Mouse (Mus musculus) forelimb bud, embryonic 11.5 days (tissue): ENCODE measurements around the gene Xlr3a.
A peak's percentile ranks its signal among the peaks of the same experiment; 100 is the strongest.
"Not testable (repeated sequence)": the region's sequence is repeated elsewhere in the genome, so short reads cannot be mapped to it uniquely, and the experiment has no call there.

ENCODE experiments used
- DNase-seq: peaks from one replicate; pipeline ENCODE4 v3.0.0-alpha.2; 2012; ENCODE audit warnings: low read depth, low spot score

Gene Xlr3a

DNA sequence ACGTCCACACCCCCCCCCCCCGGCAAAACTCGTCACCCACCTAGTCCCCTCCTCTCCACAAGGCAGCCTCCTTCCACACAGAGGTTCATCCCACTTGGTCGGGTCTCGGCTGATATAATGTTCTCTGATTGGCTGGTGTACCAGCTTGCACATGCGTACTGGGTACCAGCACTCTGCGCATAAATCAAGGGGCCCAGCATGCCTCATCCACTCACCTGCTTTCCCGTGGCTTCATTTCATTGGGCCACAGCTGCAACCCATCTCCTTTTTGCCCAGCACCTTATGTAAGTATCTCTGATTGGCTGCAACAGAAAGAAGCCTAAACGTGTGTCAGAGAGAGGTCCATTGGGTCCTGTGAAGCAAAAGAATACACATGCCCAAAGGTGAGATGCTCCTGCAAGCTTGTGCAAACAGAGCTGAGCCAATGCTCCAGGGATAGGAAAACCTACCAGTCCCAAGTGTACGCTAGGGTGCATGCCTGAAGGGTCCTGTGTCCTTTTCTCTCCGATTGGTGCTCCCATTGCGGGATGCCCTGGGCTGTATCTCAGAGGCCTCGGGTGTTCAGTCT lies at the start of gene Xlr3a:
TSS of gene Xlr3a (minus strand) at position 155 of the 568 bp plus-strand sequence.
- DNase-seq, result not testable (repeated sequence)

DNA sequence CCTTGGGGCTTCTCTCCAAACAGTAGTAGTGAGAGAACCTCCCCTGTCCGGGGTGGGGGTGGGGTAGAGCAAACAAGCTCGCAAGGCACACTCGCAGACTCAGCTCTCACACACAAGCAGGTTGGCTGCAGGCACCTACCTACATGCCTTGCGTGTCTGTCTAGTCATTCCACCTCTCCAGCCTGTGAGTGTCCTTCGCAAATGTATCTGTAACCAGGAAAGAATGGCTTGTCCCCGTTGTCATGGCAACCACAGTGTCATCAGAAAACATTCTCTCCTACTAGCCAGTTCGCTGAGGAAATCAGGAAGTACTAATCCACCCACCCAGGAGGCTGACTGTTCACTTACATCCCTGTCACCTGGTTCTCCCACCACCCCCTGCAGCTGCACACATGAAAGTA lies 46.3 kb upstream of the Xlr3a start:
- not testable (repeated sequence) for DNase-seq

DNA sequence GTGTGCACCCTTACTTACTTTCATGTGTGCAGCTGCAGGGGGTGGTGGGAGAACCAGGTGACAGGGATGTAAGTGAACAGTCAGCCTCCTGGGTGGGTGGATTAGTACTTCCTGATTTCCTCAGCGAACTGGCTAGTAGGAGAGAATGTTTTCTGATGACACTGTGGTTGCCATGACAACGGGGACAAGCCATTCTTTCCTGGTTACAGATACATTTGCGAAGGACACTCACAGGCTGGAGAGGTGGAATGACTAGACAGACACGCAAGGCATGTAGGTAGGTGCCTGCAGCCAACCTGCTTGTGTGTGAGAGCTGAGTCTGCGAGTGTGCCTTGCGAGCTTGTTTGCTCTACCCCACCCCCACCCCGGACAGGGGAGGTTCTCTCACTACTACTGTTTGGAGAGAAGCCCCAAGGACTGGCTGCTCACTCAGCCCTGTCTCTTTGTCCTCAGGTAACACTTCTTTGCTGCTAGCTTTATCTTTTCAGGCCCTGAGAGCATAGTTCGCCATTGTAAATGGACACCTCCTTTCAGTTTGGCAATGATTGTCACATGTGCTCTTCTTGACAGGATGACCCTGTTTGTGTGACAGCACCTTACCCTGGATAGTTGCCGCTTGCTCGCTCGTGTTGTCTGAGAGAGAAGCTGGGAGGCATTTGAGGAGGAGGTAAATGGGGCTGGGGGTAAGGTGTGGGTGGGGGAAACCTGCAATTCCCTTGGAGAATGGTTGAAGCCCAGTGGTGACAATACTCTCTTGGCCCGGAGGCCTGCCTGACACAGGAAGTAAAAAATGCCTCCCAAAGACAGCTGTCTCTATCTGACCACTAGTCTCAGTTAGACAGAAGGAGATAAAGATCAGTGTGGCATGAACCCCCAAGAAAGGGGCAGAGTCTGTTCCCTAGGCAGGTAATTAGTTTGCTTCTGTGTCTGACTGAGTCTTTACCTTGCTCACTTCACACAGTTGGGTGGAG lies 26.2 kb upstream of the Xlr3a start:
- DNase-seq, result not testable (repeated sequence)

DNA sequence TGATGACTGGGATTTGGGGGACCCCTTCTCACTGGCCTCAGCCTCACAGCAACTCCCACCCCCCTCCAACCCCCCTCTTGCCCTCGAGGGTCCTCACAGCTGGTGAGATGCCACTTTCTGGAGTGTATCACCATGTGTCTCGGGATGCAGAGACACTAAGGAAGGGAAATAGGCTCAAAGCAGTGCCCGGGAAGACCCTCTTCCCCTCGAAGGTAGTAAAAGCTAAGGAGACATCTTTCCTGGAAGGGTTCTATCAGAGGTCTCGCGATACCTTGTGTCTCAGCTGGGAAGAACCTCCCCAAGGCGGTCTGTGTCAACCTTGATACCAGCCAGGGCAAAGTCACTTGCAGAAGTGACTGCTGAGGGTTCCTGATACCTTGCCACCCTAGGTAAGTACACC lies 19.9 kb upstream of the Xlr3a start, which contains the start of gene Gm14685:
TSS of gene Gm14685 (plus strand) at position 301 of the 400 bp plus-strand sequence.
- DNase-seq, result not testable (repeated sequence)

DNA sequence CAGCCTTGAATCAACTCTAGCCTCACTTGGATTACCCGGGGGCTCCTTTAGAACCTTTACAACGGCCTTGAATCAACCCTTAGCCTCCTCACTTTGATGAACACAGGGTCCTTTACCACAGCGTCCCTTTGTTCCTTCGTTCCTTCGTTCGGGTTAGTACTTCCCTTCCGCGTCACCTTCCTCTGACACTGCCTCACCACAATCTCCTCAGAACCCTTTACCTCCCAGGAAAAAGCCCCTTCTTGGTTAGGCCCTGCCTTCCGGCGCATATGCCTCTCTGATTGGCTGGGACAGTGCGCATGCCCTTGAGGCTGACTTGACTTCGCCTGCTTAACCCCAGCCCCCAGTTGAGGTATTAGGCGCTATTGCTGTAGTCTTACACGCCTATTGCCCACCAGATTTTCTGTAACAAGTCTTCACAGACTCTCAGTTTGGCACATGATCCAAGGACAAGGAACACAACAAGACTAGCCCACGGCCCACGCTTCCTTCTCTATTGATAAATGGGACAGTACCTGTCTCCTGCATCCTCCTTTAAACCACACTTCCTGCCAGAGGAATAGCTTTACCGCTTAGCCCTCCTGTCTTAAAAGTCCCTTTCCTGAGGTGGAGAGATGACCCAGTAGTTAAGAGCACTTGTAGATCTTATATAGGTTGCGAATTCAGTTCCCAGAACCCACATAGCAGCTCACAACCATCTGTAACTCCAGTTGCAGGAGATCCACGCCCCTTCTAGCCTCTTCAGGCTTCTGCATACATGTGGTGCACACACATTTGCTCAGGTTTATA lies 14.4 kb downstream of the Xlr3a start, which contains the start of gene Xlr4a:
TSS of gene Xlr4a (minus strand) at position 212 of the 789 bp plus-strand sequence.
- DNase-seq, result not testable (repeated sequence)

DNA sequence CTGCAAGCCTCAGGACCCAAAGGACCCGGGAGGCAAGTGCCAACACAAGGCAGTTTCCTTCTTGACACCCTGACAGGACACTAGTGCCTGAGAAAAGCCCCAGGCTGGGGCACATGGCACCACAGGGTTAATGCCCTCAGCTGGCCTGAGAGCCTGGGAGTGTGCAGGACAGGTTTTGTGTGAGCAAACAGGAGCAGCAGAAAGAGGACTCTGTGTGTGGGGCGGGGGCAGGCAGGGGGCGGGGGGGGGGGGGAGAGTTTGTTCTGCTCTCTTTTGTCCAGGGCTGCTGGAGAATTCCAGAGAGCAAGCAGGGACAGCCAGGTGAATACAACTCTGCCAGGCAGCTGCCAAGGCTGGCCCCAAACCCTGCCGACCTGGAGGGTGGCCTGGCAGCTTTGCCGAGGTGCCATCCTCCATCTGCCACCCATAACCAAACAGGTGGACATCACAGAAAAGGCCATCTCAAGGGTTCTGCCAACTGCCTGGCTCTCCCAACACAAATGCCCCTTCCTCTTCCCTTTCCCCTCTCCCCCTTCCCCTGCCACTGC lies 30.1 kb downstream of the Xlr3a start:
- DNase-seq, result not testable (repeated sequence)

DNA sequence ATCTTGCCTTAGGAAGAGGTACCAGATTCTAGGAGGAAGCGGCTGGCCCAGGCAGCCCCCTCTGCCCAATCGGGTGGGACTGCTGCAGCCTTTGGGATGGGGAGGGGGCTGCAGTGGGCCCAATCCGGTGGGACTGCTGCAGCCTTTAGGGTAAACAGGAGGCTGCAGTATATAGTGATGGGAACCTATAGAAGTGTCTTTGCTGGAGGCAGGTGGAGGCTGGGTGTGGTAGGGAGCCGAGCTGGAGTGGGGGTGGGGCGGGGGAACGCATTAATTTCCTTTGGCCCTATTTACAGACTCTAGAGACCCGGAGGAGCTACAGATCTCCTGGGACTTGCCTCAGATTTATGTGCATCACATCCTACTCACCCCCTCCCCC lies 32.5 kb downstream of the Xlr3a start, which contains the start of gene Pnma3:
TSS of gene Pnma3 (plus strand) at position 373 of the 379 bp plus-strand sequence.
- no peak for DNase-seq

DNA sequence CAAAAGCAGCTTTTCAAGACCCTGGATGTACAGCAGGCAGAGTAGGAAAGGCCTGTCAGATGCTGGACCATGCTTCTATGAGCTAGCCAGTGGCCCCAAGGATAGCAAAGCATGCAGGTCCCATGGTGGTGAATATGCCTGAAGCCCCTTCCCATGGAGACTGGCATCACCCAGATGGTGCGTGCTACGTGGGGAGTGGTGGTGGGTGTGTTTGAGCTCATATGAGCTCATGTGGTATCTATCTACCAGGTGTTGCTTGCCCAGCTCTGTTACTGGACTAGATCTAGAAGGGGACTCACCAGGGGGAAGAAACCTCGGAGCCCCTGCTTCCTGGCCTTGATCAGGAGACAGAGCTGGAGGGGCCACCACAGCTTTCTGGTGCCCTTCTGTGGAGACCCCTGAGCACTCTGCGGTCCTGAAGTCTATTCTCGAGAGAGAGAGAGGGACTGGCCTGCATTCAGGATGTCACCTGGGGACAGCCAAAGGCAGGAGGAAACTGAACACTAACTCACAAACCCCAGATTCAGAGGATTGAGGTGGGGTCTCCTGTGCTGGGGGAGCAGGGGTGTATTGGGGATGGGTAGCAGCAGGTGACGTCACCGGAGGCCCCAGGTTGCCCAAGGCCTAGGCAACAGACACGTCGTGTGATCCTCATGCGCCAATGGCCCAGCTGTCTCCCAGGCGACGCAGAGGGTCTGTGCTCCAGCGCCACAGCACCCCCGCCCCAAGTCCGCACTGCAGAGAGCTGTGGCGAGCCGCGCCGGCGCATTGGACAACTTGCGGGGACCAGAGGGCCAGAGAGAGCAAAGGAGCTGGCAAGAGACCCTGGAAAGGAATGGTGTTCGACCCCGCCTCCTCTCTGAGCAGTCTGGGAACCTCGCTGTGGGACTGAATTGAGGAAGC lies 33.1 kb downstream of the Xlr3a start:
- peak; percentile 9 for DNase-seq

DNA sequence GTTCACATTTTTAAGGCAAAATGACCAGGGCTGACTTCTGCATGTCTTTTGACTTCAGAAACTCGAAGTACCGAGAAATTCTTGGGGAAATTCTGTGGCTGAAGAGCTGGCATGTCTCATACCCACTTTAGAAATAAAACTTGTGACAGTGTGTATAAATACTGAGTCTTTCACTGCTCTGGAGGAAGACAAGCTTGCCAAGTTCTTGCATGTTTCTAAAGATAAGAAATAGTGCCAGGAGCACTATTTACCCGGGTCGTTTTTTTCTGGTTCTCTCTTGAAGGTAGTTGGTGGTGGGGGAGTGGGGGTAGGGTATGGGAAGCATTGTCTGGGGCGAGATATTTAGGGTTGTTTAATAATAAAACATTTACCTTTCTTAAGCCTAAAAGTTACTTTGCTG lies 34.6 kb downstream of the Xlr3a start:
- no peak for DNase-seq

DNA sequence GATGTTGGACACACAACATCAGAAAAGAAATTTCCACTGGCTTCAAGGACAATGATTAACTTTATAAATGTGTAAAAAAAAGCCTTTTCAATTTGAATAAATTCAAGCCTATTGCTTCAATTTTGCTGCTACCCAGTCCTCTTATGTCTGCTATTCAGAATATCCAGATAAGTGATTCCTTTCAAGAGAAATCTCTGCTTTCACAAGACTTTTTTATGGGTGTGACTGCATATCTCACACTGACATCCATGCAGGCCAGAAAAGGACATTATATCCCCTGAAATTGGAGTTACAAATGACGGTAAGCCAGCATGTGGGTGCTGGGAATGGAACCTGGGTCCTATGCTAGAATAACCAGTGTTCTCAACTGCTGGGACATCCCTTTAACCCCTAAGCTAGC lies 35.4 kb downstream of the Xlr3a start:
- no peak for DNase-seq

DNA sequence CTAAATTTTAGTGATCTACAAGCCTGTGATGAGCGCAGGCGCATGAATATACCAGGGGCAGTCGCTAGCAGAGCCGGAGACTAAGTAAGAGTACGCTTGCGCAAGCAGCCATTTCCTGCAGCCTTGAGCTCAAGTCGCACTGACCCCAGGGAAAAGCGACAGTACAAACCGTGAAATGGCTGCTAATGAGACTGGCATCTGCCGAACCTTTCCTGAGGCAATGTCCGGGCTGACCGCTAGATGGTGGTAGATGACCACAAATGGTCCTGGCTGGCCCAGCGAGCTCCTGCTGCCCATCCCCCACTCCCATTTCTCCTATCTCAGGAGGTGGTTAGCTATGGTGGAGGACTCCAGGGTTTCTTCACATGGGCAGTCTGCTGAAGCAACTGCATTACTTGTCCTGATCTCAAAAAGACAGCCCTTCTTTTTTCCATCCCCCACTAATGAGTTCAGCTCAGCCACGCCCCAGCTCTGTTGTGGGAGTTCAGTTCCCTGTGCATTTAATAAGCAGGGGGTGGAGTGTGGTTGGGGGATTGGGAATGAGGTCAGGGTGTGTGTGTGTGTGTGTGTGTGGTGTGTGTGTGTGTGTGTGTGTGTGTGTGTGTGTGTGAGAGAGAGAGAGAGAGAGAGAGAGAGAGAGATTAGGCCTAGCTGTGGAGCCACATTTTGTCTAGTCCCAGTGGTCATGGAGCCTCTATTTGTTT lies 42.9 kb downstream of the Xlr3a start:
- DNase-seq, result peak; percentile 90

DNA sequence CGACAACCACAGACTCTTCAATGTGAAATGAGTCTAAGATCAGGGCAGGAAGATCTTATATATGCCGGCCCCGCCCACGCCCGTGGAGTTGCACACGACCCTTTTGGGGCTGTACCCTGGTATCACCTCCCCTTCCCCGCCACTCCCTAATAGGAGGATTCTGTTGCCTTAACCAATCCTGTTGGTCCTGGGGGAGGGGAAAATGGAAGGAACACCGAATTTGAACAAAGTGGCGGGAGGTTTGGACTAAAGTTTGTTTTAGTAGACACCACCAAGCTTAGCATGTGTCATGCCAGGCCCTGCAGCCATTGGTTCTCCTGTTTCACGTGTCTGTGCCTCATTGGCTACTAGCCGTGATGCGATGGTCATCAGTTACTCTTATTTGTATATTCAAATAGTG lies 57.2 kb downstream of the Xlr3a start:
- DNase-seq, result no peak

DNA sequence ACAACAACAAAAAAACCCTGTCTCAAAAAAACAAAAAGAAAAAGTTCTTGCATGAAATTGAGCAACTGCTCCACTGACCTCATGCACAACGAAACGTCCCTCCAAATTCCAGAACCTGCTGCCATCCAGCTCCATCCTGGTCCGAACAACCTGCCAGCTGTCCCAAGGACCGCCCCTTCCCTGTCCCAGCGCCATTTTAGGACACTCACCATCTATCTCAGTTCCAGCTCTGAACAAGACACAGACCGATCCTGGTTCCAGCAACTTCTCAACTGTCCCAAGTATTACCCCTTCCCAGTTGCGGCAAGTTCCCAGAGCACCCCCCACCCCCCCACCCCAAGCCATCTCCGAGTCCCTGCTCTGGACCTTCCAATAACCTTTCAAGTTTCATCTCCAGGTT lies 58.1 kb downstream of the Xlr3a start:
- no peak for DNase-seq

DNA sequence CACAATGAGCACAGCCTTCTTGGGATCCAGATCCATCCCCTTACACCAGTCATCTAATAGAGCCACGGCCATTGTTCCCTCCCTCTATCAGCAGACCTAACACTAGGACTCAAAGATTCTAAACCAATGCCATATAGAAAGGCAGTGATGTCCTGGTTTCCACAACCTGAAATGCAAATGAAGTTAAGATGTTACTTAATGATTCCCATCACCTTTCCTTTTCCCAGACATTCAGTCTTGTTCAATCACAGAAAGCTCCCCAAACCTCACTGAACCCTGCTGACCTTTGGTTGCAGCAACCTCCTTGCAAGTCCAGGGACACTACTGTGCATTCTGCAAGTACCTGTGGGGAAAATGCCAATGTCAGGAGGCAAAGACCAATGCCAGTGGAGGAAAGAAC lies 59.9 kb downstream of the Xlr3a start, which contains the start of gene Pnma5:
TSS of gene Pnma5 (minus strand) at position 101 of the 400 bp plus-strand sequence.
- DNase-seq, result no peak
